Mouse (Mus musculus) heart, adult 18-20 months (tissue): Measurements from ENCODE around the gene Siglech. TPM values are rescaled to one million over a fixed set of nuclear protein-coding genes. Genes with fewer than 3 reads are reported as not detected.
A peak's percentile ranks its signal among the peaks of the same experiment; 100 is the strongest.
"Not testable (repeated sequence)": the region's sequence is repeated elsewhere in the genome, so short reads cannot be mapped to it uniquely, and the experiment has no call there.

Experiments used
- DNase-seq, 2 experiments: peaks; one replicate each; pipeline ENCODE4 v3.0.0; 2021 to 2022; ENCODE audit warnings: mixed read lengths in 1 of 2
- long read RNA-seq, 2 experiments: library from polyadenylated mRNA; stranded (forward); transcript quantifications; one replicate each; pipeline ENCODE4 v2.0.0; 2021
- total RNA-seq, 2 experiments: library from RNA; stranded (reverse); gene quantifications; 2 replicates each; pipeline ENCODE4 v1.2.3; 2021

The Siglech gene
- 1 to 10 TPM in 1 of 2 experiments, under 1 TPM in 1; 0.20 to 2.1 TPM for total RNA-seq
- long read RNA-seq, experiment 1, result 0 reads
- long read RNA-seq, experiment 2, partial matches to known transcripts, result 1 of 1 reads
- long read RNA-seq, experiment 2, other reads (novel, unspliced or antisense), result 0 of 1 reads

DNA sequence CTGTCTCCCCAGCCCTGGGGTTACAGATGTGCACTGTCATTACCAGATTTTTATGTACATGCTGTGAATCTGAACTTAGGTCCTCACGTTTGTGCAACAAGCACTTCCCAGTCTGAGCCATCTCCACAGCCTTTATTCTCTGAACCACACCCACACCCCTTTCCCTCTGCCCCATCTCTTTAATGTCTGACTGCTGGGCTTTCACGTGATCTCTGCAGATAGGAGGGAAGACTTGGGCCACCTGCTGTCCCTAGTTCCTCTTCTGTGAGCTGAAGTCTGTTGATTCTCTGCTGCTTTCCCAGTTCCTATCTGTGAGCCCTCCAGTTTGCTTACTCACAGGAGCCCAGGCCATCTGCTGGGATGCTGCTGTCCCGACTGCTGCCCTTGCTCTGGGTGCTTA lies at the start of gene Siglech:
Siglech (plus strand) TSS at position 253 of the 400 bp plus-strand sequence.
- peak in 1 of 2 experiments; percentile 37 for DNase-seq

- no peak for DNase-seq
Measured at GRCm38 (mm10) chr7:55722673-55723072, 45.3 kb upstream of the Siglech start.

- no peak for DNase-seq
Measured at GRCm38 (mm10) chr7:55728903-55729302, 39.1 kb upstream of the Siglech start.

DNA sequence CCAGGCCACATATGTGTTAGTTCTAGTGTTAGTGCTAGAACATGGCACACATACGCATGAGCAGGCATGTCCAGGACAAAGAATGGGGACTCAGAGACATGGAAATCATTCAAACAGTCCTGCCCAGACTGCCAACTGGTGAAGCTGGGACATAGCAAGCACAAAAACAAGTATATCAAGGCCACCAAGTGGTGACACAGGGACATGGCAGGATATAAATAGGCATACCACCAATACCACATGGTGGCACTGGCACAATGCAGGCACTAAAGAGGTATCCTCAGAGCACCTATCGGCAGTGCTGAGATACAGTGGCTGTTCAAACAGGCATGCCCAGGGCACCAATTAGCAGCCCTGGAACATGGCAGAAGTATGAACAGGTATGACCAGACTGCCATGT lies 33.5 kb upstream of the Siglech start:
- DNase-seq, result no peak

DNA sequence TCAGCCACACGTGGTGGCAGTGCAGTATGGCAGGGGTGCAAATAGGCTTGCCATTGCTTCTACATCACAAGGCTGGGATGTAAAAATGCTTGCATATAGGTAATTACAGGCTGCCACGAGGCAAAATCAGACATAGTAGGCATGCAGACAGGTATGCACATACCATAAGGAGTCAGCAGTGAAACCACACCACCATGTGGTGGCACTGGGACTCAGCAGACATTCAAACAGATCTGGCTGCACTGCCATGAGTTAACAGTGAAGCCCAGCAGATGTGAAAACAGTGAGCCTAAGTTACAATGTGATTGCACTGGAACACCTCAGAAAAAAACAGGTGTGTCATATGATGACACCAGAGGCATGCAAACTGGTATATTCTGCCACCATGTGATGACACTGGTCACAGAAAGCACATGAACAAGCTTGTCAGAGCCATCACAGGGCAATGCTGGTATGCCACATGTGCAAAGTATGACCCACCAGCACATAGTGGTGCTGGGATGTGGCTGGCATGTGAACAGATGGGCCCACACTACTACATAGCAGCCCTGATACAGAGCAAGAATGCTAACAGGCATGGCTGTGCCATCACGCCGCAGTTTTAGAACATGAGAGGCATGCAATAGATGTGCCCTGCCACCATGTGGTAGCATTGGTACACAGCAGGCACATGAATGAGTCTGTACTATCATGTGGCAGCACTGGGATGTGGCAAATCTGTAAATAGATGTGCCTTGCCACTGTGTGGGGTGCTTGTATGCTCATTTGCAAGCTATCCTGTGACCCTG lies 30.7 kb upstream of the Siglech start:
- DNase-seq, result peak in 1 of 2 experiments; percentile 14

DNA sequence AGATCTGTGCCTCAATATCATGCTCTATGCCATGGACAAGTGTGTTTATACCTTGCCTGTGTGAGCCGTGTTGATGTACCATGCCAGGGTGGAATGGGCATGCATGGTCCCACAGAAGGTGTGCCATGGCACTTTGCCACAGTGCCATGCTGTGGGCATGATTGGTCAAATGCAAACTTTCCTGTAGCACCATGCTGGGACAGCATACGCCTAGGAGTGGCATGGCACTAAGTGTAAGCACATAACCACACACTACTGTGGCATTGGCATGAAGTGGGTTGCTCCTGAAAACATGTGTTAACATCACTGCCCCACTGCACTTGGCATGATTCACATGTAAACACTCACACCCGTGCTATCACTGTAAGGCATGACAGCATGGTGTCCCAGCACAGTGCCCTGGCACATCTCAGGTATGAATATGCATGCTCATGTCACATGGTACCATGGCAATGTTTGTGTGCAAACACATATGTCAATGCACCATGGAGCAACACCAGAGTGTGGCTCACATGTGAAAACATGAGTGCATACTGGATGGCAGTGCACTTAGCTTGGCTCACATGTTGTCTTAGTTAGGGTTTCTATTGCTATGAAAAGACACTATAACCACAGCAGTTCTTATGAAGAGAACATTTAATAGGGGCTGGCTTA lies 24.2 kb upstream of the Siglech start:
- no peak for DNase-seq

- peak in 1 of 2 experiments; percentile 14 for DNase-seq
Measured at GRCm38 (mm10) chr7:55744566-55745220, 23.3 kb upstream of the Siglech start.

DNA sequence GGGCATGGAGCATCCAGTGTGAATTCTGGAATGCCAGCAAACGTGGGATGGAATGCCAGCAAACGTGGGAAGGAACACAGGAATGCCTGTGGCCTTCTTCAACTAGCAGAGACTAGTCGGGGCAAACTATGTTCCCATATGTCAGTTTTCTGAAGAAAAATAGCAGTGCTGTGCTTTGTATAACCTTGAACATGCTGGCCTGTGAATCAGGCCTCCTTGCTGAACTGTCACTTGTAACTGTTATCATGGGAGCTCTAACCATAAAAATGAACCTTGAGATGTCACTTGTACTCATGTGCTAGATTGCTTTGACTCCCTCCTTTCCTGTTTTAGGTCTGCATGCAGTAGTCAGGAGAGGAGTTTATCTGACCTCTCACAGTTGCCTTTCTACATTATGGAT lies 17.1 kb upstream of the Siglech start:
- DNase-seq, result no peak

DNA sequence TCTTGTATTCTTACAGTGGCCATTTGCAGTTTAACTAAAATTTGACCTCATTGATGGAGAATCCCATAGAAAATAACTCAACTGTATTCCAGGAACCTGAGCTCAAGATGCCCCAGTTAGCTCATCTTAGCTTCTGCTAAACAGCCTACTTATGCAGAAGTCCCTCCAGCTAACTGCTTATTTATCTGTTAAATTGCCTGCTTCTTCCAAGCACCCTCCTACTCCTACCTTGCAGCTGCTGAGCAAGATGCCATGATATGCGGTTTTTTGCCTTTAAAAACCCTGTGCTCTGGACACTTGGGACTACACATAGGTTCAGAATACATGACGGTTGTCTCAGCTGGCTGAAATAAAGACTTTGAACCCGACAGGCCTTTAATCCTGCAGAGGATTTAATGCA lies 8.6 kb upstream of the Siglech start:
- no peak for DNase-seq

GRCm38 (mm10) chr7:55780011-55780410 lies 12.0 kb downstream of the Siglech start:
- no peak for DNase-seq

DNA sequence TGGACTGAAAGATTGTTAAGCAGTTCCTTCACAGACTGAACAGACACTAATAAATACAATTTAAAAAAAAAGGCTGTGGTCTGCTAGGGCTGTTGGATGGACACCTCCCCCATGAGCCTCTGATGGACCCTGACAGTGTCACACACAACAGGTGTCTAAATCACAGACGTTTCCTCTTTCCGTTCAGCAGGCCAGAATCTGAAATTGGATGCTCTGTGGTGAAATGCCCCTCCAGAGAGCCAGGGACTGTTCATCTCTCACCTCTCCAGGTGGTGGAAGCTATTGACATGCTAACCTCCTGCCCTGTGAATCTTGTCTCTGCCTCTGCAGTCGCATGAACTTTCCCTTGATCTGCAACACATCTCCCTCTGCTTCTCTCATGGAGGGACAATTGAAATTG lies 14.5 kb downstream of the Siglech start:
- no peak for DNase-seq

GRCm38 (mm10) chr7:55784580-55784979 lies 16.6 kb downstream of the Siglech start:
- peak; percentile 13 to 79 for DNase-seq

DNA sequence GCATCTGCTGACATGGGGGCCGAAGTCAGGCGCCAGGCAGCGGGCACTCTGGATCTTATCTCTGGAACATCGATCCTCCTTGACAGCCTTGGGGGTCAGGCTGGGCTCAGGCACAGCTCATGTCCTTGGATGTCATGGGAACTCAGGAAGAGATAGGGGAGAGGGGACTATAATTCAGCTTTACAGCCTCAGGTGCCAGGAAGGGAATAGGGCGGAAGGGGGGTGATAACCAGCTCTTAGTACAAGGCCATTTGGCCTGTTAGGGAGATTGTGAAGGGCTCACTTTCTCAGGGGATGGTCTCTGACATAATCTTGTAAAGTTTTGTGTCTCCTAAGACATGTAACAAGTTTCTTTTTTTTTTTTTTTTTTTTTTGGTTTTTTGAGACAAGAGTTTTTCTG lies 22.6 kb downstream of the Siglech start:
- not testable (repeated sequence) for DNase-seq

DNA sequence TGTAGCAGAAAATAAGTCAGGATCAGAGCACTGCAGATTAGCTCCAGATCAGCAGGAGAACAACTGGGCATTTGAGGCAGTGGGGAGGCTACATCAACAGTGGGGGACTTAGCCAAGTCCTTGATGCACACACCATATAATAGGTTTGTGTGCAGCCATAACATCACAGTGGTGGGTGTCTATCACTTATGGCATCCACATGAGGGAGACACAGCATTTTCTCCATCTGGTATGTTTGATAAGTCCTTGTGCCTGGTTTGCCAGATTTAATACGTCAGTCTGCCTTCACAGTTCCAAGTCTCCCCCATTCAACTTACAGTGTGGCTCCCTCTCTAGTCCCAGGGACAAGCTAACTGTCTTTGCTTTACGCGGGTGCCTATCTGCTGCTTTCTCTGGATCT lies 24.3 kb downstream of the Siglech start:
- DNase-seq, result no peak

DNA sequence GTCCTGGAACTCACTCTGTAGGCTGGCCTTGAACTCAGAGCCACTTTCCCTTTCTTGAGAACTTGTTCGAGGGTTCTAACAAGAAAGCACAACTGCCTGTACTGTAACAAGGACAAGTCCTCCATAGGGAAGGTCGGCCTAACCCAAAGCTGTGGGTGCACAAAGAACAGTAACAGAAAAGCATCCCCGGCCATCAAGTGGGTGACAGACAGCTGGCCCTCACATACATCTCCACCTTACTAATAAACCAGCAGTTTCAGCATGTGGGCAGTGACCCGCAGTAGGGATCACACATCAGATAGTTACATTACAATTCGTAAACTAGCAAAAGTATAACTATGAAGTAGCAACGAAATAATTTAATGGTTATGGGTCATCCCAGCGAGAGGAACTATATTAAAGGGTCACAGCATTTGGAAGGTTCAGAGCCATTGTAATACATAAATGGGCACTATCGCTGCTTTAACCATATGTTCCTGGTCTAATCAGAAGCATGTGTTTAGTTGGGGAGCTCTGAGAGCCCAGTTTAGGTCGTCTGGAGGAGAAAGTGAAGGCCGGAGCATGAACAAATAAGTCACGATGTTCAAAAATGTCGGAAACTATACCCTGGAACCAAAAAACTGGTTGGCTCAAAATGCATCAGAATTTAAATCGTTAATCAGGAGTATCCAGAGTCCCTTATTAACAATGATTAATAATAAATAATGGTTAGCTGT lies 25.4 kb downstream of the Siglech start:
- no peak for DNase-seq

GRCm38 (mm10) chr7:55793952-55794603 lies 26.1 kb downstream of the Siglech start, which contains the start of gene Tubgcp5:
Gene Tubgcp5, plus strand, starts transcription at chr7:55794154.
- DNase-seq, result peak; percentile 96 to 98

- no peak for DNase-seq
Measured at GRCm38 (mm10) chr7:55799981-55800380, 32.0 kb downstream of the Siglech start.

DNA sequence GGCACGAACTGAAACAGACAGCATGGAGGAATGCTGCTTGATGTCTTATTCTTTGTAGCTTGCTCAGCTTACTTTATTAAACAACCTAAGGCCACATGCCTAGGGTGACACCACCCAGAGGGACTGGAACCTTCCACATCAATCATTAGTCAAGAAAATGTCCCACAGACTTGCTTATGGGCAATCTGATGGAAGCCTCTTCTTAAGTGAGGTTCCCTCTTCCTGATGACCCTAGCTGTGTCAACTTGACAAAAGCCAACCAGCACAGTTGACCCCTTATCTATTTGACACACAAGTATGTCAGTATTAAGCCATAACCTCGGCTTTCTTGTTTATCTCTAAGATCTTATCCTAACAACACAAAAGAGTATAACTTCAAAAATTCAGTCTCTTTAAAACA lies 42.0 kb downstream of the Siglech start:
- DNase-seq, result no peak

DNA sequence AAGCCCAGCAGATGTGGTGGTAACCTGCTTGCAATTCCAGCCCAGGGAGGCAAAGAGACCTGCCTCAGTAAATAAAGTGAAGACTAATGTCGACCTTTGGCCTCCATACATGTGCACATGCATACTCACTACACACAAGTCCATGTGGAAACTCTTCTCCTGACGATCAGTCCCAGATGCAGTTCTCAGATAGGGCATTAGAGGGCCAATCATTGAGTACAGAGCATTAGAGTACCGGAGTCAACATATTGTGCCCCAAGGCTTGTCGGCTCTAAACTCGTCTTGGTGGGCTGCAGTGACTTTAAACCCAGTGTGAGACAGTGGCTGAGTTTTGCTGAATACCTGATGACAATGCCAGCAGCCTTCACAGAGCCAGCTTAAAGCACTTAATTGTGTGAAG lies 56.5 kb downstream of the Siglech start:
- no peak for DNase-seq

DNA sequence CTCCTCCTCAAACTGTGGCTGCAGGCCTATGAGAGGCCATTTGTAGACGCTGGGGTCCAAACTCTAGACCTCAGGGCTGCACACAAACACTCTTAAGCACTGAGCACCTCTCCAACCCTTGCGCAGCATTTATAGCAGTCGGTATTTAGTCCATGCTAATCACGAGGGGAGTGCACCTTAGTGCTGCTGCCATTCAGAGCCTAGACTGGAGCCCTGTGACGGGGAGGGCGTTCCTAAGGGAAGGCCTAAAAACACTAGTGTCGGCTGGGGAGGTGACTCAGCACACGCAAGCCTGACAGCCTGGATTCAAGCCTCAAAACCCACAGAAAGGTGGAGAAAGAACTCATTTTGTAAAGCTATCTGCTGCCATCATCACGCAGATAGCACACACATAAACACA lies 59.6 kb downstream of the Siglech start:
- DNase-seq, result no peak
